Mouse (Mus musculus): Measurements from ENCODE around the gene Cyp11a1. TPM values are rescaled to one million over a fixed set of nuclear protein-coding genes. Genes with fewer than 3 reads are reported as not detected.

Gene Cyp11a1
- polyA plus RNA-seq, 1 experiment from 2014 or later, result 0.42 TPM

Other genes with a start within 250 kb of the Cyp11a1 start
- gene Clk3, start 240.6 kb upstream of the Cyp11a1 start, polyA plus RNA-seq (2016; fragmentation: Nextera tagmentation; extraction: Ambion mirVana), result 90.0 and 94.7 TPM in 2 replicates
- 23.1 and 28.1 TPM in 2 replicates for gene Arid3b, start 169.6 kb upstream of the Cyp11a1 start, polyA plus RNA-seq (2016; fragmentation: Nextera tagmentation; extraction: Ambion mirVana)
- 135 and 144 TPM in 2 replicates for gene Ubl7, start 95.4 kb upstream of the Cyp11a1 start, polyA plus RNA-seq (2016; fragmentation: Nextera tagmentation; extraction: Ambion mirVana)
- 0.64 and 1.0 TPM in 2 replicates for gene Sema7a, start 66.3 kb upstream of the Cyp11a1 start, polyA plus RNA-seq (2016; fragmentation: Nextera tagmentation; extraction: Ambion mirVana)
- 8.6 and 9.1 TPM in 2 replicates for gene Stra6, start 57.4 kb downstream of the Cyp11a1 start, polyA plus RNA-seq (2016; fragmentation: Nextera tagmentation; extraction: Ambion mirVana)
- gene Ccdc33, start 112.4 kb downstream of the Cyp11a1 start, polyA plus RNA-seq (2016; fragmentation: Nextera tagmentation; extraction: Ambion mirVana), result 0.64 and 1.0 TPM in 2 replicates
- 25.1 and 42.6 TPM in 2 replicates for gene Islr, start 197.9 kb downstream of the Cyp11a1 start, polyA plus RNA-seq (2016; fragmentation: Nextera tagmentation; extraction: Ambion mirVana)
- 27.0 and 27.8 TPM in 2 replicates for gene Islr2, start 197.9 kb downstream of the Cyp11a1 start, polyA plus RNA-seq (2016; fragmentation: Nextera tagmentation; extraction: Ambion mirVana)
- 9.7 and 9.8 TPM in 2 replicates for gene Pml, start 243.4 kb downstream of the Cyp11a1 start, polyA plus RNA-seq (2016; fragmentation: Nextera tagmentation; extraction: Ambion mirVana)
- 64.1 and 65.2 TPM in 2 replicates for gene Stoml1, start 246.8 kb downstream of the Cyp11a1 start, polyA plus RNA-seq (2016; fragmentation: Nextera tagmentation; extraction: Ambion mirVana)

All from midbrain, embryonic 12.5 days (tissue).